Mouse (Mus musculus): ENCODE results near the gene Bpi. TPM values are rescaled to one million over a fixed set of nuclear protein-coding genes. Genes with fewer than 3 reads are reported as not detected.

The Bpi gene
- polyA plus RNA-seq, 1 experiment from 2014 or later: 0.11 TPM

DNA sequence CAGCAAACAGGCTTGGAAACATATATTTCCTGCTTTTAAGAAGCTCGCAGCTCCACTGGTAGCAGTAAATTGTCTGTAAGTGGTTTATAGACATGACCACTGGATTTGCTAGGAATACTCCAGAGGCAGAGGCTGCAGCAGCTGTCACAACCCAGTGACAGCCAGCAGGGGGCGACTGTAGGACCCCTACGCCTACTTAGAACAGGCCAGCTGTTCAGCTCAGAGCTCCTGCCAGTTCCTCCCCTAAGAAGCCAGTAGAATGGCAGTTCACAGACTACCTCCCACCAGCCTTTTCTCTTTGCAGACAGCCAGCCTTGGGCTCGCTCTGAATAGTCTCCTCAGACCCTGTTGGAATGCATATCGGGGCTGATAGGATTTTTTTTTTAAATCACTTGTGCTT, 59.1 kb downstream of the Bpi start:
- H3K36me3 ChIP-seq (ENCODE audit: control insufficient read depth, insufficient read depth, low read length): no peaks in the 10 kb centered on the region
- WGBS: 10% methylated on average over 5 of the region's 5 CpGs
- no peak overlapping the region for H3K9ac ChIP-seq (replicated peaks; ENCODE audit: low read depth, low read length)
- no peaks in the 10 kb centered on the region for H3K27me3 ChIP-seq (ENCODE audit: control insufficient read depth, insufficient read depth, low read length)
- H3K9me3 ChIP-seq (ENCODE audit: control insufficient read depth, low read length): no peaks in the 10 kb centered on the region
- H3K4me3 ChIP-seq (ENCODE audit: low read depth, low read length): no peak overlapping the region
- no peak overlapping the region for H3K27ac ChIP-seq (ENCODE audit: low read depth, low read length)
- ATAC-seq (ENCODE audit: low read depth): peak; percentile 69; the same call in 1 of the 2 replicates
- H3K4me2 ChIP-seq (ENCODE audit: low read depth, low read length): no peak overlapping the region
- peaks cover 4% of the 10 kb centered on the region; the same call in 1 of the 2 replicates for H3K4me1 ChIP-seq (ENCODE audit: control insufficient read depth, insufficient read depth, low read length)

GRCm38 (mm10) chr2:158321596-158321995, 63.7 kb downstream of the Bpi start:
- Histone ChIP-seq H3K27me3 (ENCODE audit: control insufficient read depth, insufficient read depth, low read length) (no peaks in the 10 kb centered on the region), H3K4me1 (ENCODE audit: control insufficient read depth, insufficient read depth, low read length) (peaks cover 4% of the 10 kb centered on the region), H3K36me3 (ENCODE audit: control insufficient read depth, insufficient read depth, low read length) (no peaks in the 10 kb centered on the region), H3K9me3 (ENCODE audit: control insufficient read depth, low read length) (no peaks in the 10 kb centered on the region), H3K4me2 (ENCODE audit: low read depth, low read length) (no peak overlapping the region), H3K4me3 (ENCODE audit: low read depth, low read length) (no peak overlapping the region), H3K9ac (replicated peaks; ENCODE audit: low read depth, low read length) (no peak overlapping the region), H3K27ac (ENCODE audit: low read depth, low read length) (no peak overlapping the region)
- no peak for ATAC-seq (ENCODE audit: low read depth)
- WGBS: 93% methylated on average over 6 of the region's 6 CpGs

DNA sequence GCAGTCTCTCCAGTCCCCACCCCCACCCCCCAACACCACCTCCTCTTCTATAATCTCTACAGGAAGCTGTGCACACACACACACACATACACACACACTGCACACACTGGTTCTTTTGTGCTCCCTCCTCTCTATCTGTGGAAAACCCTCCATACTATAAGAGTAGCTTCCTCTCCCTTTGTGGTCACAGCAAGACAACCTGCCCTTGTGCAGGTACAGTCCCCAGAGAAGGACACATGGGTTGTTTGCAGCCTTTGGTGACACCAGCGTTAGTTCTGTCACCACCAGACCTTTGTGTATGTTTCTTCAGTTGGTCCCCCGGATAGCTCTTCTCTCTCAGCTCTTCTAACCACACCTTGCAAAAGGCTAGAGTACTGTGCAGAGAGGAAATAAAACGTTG, 65.0 kb downstream of the Bpi start:
- H3K27me3 ChIP-seq (ENCODE audit: control insufficient read depth, insufficient read depth, low read length): no peaks in the 10 kb centered on the region
- no peak overlapping the region for H3K4me2 ChIP-seq (ENCODE audit: low read depth, low read length)
- no peaks in the 10 kb centered on the region for H3K9me3 ChIP-seq (ENCODE audit: control insufficient read depth, low read length)
- WGBS: 80% methylated on average over 3 of the region's 3 CpGs
- H3K4me3 ChIP-seq (ENCODE audit: low read depth, low read length): no peak overlapping the region
- no peak overlapping the region for H3K27ac ChIP-seq (ENCODE audit: low read depth, low read length)
- no peaks in the 10 kb centered on the region for H3K36me3 ChIP-seq (ENCODE audit: control insufficient read depth, insufficient read depth, low read length)
- no peak overlapping the region for H3K9ac ChIP-seq (replicated peaks; ENCODE audit: low read depth, low read length)
- no peak for ATAC-seq (ENCODE audit: low read depth)
- H3K4me1 ChIP-seq (ENCODE audit: control insufficient read depth, insufficient read depth, low read length): no peaks in the 10 kb centered on the region; the same call in 1 of the 2 replicates

DNA sequence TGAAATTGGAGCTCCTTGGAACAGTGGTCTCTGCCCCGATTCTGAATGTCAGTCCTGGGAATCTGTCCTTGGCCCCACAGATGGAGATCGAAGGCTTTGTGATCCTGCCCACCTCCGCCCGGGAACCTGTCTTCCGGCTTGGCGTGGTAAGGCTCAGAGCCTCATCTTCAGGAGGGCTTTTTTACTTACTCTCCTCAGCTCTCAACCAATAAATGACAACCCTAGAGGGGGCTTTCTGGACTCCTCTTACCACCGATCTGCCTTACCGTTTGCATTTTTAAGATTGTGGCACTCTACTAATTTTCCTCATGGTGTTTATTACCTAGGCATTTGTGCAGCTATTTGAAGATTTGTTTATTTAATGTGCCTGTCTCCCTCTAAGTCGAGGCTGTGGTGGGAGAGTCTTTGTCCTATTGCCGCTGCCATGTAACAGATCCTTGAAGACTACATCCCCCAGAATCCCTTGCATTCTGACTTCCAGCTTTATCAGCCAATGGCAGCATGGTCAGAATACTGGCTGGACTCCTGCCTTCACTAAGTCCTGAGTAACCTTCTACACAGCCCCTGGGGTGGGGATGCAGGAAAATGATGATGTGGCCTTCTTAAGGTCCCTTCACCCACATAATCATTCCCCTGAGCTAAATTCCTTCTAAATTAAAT, 66.8 kb downstream of the Bpi start:
- no peaks in the 10 kb centered on the region; the same call in 1 of the 2 replicates for H3K4me1 ChIP-seq (ENCODE audit: control insufficient read depth, insufficient read depth, low read length)
- H3K27me3 ChIP-seq (ENCODE audit: control insufficient read depth, insufficient read depth, low read length): no peaks in the 10 kb centered on the region
- 58% methylated on average over 10 of the region's 10 CpGs for WGBS
- no peak overlapping the region for H3K9ac ChIP-seq (replicated peaks; ENCODE audit: low read depth, low read length)
- no peaks in the 10 kb centered on the region for H3K9me3 ChIP-seq (ENCODE audit: control insufficient read depth, low read length)
- no peak overlapping the region for H3K4me3 ChIP-seq (ENCODE audit: low read depth, low read length)
- no peak overlapping the region for H3K4me2 ChIP-seq (ENCODE audit: low read depth, low read length)
- no peaks in the 10 kb centered on the region for H3K36me3 ChIP-seq (ENCODE audit: control insufficient read depth, insufficient read depth, low read length)
- no peak overlapping the region for H3K27ac ChIP-seq (ENCODE audit: low read depth, low read length)
- peak; percentile 81; the same call in 1 of the 2 replicates for ATAC-seq (ENCODE audit: low read depth)

GRCm38 (mm10) chr2:158325609-158326008, 67.7 kb downstream of the Bpi start:
- H3K4me1 ChIP-seq (ENCODE audit: control insufficient read depth, insufficient read depth, low read length): no peaks in the 10 kb centered on the region; the same call in 1 of the 2 replicates
- no peaks in the 10 kb centered on the region for H3K36me3 ChIP-seq (ENCODE audit: control insufficient read depth, insufficient read depth, low read length)
- H3K9ac ChIP-seq (replicated peaks; ENCODE audit: low read depth, low read length): no peak overlapping the region
- no peak overlapping the region for H3K4me2 ChIP-seq (ENCODE audit: low read depth, low read length)
- ATAC-seq (ENCODE audit: low read depth): peak; percentile 53; the same call in 1 of the 2 replicates
- H3K9me3 ChIP-seq (ENCODE audit: control insufficient read depth, low read length): no peaks in the 10 kb centered on the region
- WGBS: 36% methylated on average over 8 of the region's 8 CpGs
- H3K27ac ChIP-seq (ENCODE audit: low read depth, low read length): no peak overlapping the region
- H3K4me3 ChIP-seq (ENCODE audit: low read depth, low read length): no peak overlapping the region
- no peaks in the 10 kb centered on the region for H3K27me3 ChIP-seq (ENCODE audit: control insufficient read depth, insufficient read depth, low read length)

Small RNA genes within 50 kb of the gene (microRNA-seq; reads per million reads assigned to microRNA genes)
- not detected for gene Mir7685

Other genes with a start within 250 kb of the Bpi start
- 13.8 and 16.9 TPM in 2 replicates for gene Tti1, start 229.7 kb upstream of the Bpi start, polyA plus RNA-seq (2014; fragmentation: Nextera tagmentation; extraction: Ambion mirVana)
- 34.4 and 38.6 TPM in 2 replicates for gene Rprd1b, start 229.6 kb upstream of the Bpi start, polyA plus RNA-seq (2014; fragmentation: Nextera tagmentation; extraction: Ambion mirVana)
- 1.7 and 7.0 TPM in 2 replicates for gene Tgm2, start 111.7 kb upstream of the Bpi start, polyA plus RNA-seq (2014; fragmentation: Nextera tagmentation; extraction: Ambion mirVana)
- gene D630003M21Rik, start 28.9 kb upstream of the Bpi start, polyA plus RNA-seq (2014; fragmentation: Nextera tagmentation; extraction: Ambion mirVana): 0.94 and 1.8 TPM in 2 replicates
- 0.62 and 3.7 TPM in 2 replicates for gene Lbp, start 48.4 kb downstream of the Bpi start, polyA plus RNA-seq (2014; fragmentation: Nextera tagmentation; extraction: Ambion mirVana)
- 687 and 1,092 TPM in 2 replicates for gene Snhg11, start 117.5 kb downstream of the Bpi start, polyA plus RNA-seq (2014; fragmentation: Nextera tagmentation; extraction: Ambion mirVana)
- 30.5 and 39.4 TPM in 2 replicates for gene Ralgapb, start 151.8 kb downstream of the Bpi start, polyA plus RNA-seq (2014; fragmentation: Nextera tagmentation; extraction: Ambion mirVana)
- not detected in 2 replicates for gene Adig, start 244.5 kb downstream of the Bpi start, polyA plus RNA-seq (2014; fragmentation: Nextera tagmentation; extraction: Ambion mirVana)